Mouse (Mus musculus): ENCODE results near the gene Gm19410.

Gene Gm19410

GRCm38 (mm10) chr8:35765499-35766193 lies at the start of gene Gm19410:
Gene Gm19410 (plus strand): TSS chr8:35765790.
- no peak for DNase-seq (ENCODE audit: low spot score in 2 of 2)

- no peak for DNase-seq (ENCODE audit: low spot score in 2 of 2)
Measured at GRCm38 (mm10) chr8:35730776-35731175, 34.8 kb upstream of the Gm19410 start.

- DNase-seq (ENCODE audit: low spot score in 2 of 2), result no peak
Measured at GRCm38 (mm10) chr8:35735438-35735837, 30.2 kb upstream of the Gm19410 start.

- no peak for DNase-seq (ENCODE audit: low spot score in 2 of 2)
Measured at GRCm38 (mm10) chr8:35756202-35756601, 9.4 kb upstream of the Gm19410 start.

- DNase-seq (ENCODE audit: low spot score in 2 of 2), result no peak
Measured at GRCm38 (mm10) chr8:35765020-35765419, 570 bp upstream of the Gm19410 start.

- DNase-seq (ENCODE audit: low spot score in 2 of 2), result no peak
Measured at GRCm38 (mm10) chr8:35773508-35773907, 7.9 kb downstream of the Gm19410 start.

Data from heart, adult 9 months (tissue).